Mouse (Mus musculus): Measurements from ENCODE around the gene Dnah8.

Gene Dnah8

DNA sequence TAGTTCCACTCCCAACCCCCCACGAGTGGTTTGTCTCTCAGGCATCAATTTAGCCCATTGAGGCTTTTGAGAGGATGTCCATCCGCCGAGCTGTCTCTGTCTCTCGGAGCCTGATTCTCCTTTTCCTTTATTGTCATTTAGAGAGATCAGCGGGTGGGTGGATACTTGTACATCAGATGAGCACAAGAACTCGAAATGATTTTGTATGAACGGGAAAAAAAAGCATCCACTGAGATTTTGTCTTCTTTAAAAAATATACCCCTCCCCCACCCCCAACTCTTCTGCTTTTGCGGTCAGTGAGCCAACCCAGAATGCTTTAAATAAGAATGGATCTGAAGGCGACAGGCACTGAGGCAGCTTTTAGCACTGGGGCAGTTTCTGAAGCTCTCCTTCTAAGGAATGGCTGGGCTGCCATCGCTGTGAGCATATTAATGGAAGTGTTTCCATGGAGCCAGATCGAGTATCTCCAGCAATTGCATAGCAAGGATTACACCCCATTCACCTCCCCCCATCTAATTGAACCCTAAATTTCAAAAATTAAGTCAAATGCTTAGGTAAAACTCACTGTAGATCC, 201.7 kb downstream of the Dnah8 start:
- DNase-seq: no peak

DNA sequence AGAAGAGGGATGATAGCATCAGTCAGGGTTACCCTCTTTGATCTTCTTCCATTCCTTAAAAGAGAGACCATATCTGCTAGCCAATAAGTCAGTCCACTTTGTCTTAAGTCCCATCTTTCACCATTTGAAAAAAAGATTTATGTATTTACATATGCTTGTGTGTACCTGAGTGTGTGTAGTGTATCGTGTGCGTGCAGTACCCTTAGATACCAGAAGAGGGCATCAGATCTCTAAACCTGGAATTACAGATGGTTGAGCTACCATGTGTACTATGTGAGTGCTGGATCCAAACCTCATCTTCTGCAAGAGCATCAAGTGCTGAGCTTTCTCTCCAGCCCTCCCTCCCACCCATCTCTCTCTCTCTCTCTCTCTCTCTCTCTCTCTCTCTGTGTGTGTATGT, 207.0 kb downstream of the Dnah8 start:
- DNase-seq: no peak

DNA sequence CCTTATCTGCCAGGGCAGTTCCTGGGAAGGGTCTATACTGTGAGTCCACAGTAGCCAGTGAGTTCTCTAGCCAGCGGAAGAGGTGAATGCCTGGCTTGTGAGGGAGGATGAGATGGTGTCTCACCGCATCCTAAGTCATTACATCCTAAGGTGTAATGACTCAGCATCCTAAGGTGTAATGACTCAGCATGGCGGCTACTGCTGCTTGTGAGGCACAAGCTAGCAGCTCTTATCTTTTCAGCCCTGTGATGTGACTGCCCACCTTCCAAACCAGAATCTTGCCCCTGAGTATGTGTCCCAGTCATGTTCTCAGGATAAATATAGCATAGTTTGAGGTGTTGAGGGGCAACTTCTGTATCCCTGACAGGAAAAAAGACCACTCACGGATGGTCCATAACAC, 211.3 kb downstream of the Dnah8 start:
- no peak for DNase-seq

DNA sequence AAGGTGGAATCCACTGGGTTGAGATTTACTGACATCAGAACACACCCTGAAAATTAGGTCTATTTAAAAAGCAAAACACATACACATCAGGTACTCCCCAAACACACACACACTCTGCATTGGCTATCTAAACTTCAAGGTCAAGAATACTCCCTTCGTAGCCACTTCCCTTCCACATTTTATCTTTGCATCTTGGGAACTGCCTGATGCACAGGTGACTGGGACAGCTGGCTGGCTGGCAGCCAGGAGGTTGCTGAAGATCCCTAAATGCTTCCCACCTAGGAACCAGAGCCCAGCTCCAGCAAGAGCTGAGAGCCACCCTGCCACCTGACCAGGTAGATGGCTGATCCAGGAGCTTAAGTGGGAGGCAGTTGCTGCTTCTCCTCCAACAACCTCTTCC, 212.9 kb downstream of the Dnah8 start:
- DNase-seq: no peak

DNA sequence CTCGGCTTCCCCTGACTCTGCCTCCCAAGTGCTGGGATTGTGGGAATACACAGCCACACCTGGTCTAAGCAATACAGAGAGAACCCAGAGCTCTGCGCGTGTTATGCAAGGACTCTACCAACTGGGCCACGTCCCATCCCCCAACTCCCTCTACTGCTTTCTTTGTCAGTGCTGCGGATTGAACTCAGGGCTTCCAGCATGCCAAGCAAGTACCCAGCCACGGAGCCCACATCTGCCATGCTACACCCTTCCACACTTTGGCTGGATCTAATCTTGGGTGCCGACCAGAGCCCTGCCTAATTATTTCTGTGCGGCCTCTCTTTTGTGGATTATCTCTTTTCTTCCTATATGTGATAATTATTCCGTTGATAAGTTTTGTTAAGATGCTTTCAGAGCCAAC, 215.9 kb downstream of the Dnah8 start:
- DNase-seq: no peak

DNA sequence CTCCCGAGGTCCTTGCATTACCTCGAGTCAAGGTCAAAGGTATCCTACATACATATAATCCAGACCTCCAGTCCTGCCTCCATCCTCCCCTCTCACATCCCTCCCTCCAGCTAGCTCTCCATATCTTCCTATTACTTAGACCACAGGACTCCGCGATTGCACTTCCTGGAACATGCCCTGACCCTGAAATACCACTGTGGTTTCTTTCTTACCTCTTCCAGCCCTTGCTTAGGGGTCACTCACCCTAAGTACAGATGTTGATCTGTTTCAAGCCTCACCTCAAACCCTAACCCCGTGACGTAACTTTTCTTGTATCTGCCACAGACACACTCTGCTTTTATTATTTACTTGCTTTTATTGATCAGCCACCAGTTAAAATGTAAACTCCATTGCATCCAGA, 218.2 kb downstream of the Dnah8 start:
- DNase-seq: no peak

DNA sequence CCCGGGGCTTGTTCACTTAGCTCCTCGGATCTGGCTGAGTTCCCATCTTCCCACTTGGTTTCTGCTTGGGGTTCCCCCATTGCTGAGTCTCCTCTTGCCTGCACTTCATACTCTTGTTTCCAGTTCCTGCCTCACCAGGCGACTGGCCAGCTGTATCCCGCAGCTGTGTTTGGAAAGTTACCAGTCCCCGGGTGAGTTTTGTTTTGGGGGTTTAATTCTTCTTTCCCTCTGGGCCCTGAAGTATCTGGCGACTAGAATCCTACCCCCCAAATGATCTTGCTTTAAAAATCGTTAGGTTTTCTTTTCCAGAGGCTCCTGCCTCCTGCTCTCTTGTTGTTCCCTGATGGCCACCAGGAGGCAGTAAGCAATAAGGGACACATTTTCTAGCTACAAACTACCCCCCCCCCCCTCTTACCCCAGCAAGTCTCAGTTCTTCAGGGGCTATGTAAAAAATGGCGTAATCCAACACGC, 220.2 kb downstream of the Dnah8 start:
- DNase-seq: peak; percentile 68 to 70

DNA sequence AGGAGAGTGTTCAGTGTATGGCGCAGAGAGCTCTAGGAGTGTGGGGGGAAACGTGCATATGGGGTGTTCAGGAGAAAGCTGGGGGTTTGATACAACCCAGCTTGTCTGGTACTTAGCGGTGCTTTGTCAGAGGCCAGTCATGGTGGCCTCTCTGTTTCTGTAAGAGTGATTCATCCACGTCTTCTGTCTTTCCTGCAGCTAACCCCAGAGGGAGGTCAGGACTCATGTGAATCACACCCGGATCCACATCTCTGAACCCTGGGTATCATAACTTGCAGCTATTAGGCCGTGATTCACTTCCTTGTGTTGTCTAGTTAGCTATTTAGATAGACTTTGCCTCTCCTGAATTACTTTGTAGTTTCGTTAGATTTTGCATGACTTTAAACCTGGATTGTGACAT, 223.3 kb downstream of the Dnah8 start:
- DNase-seq: no peak

DNA sequence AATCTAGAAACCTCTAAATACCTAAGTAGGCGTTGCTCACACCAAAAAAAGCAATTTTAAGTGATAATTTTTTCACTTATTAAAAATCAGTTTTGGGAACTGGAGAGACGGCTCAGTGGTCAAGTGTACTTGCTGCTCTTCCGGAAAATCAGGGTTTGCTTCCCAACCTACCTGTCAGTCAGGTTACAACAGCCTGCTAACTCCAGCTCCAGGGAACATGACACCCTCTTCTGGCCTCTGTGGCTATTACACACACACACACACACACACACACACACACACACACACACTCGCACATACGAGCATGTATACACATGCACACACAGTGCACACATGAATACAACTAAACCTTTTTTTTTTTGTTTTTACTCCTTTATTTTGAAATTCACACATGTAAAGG, 223.9 kb downstream of the Dnah8 start:
- no peak for DNase-seq

DNA sequence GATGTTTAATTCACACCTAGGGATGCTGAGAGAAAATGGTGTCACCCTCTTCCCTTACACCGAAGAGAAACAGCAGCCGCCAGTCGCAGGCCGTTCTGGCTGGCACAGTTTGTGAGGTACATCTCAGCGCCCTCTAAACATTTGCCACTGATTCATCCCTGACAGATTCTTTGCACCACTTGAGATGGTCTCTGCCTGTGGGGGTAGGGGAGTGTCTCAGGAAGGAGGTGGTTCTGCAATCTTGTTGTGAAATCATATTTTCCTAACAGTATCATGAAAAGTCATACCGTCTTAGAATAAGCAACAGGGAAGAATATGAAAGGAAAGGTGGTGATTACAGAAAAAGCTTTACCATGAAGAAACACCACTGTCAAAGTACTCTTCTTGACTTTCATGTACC, 224.7 kb downstream of the Dnah8 start:
- no peak for DNase-seq

DNA sequence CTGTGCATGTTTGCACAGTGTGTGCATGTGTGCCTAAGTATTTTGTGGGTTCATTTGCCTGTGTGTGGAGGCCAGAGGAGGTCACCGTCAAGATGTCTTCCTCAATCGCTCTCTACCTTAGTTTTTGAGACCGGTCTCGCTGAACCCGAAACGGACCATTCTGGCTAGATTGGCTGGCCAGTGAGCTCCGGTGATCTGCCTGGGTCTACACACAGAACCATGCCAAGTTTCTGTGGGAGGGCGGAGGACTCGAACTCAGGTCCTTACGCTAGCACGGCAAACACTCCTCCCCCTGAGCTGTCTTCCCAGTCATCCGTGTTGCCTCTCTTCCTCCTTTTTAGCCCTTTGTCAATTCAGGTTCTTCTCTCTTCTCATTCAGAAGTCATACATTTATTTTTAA, 225.7 kb downstream of the Dnah8 start:
- no peak for DNase-seq

DNA sequence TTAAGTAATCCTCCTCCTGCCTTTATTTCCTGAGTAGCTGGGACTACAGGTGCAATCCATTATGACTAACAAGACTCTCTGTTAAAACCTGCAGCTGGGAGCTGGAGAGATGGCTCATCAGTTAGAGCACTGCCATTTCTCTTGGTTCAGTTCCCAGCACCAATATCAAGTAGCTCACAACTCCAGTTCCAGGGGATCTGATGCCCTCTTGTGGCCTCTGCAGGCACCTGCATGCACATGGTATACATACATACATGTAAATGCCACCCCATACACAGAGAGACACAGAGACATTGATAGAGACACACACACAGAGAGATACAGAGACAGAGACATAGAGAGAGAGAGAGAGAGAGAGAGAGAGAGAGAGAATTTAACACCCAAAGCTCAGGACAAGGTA, 228.2 kb downstream of the Dnah8 start:
- no peak for DNase-seq

DNA sequence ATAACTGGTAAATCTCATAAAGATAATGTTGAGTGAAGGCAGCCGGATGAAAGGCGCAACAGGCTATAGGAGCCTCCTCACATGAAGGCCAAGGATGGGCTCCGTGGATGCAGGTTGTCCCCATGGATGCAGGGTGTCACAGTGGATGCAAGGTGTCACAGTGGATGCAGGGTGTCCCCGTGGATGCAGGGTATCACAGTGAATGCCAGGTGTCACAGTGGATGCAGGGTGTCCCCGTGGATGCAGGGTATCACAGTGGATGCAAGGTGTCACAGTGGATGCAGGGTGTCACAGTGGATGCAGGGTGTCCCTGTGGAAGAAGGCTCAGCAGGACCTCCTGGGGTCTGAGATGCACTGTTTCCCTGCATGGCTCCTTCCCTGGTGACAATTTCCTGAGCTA, 233.2 kb downstream of the Dnah8 start:
- no peak for DNase-seq

DNA sequence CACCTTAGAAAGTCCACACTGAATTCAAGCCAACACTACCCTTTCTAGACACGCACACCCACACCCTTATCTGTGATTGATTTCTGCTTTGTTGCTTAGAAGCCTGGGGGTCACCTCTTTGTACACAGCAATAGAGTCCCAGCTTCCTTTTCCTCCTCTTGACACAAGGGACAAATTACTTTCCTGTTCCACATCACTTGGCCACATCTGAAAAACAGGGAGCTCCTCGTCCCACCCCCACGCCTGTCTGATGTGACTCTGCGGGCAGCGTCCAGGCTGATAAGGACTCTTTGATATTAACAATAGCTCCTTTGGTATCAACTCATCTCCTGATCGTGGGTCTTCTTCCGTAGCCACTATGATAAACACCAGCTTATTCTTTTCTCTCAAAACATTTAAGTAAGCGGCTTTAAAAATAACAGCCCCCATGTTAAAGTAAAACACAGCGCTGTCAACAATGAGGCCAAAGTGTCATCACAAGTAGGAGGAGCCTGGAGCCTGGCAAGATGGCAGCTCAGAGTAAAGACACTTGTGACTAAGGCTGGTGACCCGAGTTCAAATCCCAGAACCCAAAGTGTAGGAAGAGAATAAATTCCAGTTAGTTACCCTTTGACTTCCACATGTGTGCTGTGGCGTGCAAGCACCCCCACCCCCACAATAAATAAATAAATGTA, 234.6 kb downstream of the Dnah8 start:
- no peak for DNase-seq

DNA sequence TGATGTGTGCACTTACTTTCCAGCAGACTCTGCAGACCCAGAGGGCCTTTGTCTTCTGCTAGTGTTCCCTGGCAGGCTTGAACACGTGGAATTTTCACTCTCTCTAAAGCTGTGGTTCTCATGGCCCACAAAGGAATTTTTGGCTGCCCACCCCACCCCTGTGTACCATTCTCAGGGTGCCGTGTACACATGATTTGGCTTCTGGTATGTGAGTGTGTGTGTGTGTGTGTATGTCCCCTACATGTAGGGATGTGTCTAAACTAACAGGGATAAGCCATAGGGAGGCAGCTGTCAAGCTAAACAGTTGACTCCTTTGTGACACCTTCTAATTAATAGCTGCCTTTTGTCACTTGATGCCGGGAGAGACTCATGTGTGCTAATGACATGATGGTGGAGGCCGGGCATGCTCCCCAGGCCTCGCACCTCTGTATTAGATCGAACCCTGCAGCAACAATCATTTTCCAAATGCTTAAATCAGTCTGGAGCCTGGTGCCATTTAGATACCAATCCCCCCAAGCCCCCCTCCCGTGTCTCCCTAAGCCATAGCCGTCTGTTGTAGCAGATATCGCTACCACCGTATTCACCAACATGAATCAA, 235.9 kb downstream of the Dnah8 start:
- DNase-seq: no peak

DNA sequence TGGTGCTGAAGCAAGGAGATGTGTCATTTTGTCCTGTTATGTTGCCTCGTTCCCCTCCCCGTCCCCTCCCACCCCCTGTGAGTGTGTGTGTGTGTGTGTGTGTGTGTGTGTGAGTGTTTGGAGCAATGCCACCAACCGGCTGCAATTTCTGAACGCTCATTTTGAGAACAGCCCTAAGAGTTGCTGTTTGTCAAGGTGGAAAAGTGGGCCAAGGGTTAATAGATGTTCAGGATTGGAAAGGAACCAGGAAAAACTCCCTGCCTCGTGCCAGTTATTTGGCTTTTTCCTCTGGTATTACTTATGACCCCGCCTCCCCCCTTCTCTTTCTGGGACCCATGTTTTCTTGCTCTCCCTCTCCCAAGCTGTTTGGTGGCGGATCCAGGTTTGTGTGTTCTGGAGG, 236.5 kb downstream of the Dnah8 start:
- no peak for DNase-seq

DNA sequence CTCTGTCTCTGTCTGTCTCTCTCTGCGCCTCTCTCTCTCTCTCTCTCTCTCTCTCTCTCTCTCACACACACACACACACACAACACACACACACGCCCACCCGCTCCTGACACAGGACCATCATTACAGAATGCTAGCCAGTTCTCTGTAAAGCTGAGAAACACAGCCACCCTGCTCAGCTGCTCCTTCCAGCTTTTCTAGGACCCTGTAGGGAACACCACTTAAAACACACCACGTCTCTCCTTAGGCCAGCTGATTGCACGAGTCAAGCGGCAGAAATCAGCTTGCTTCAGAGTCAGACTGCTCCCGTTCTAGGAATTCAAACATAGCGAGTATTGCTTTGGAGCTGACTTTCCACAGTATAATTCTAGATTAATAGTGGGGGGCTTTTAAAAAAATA, 242.1 kb downstream of the Dnah8 start:
- no peak for DNase-seq

DNA sequence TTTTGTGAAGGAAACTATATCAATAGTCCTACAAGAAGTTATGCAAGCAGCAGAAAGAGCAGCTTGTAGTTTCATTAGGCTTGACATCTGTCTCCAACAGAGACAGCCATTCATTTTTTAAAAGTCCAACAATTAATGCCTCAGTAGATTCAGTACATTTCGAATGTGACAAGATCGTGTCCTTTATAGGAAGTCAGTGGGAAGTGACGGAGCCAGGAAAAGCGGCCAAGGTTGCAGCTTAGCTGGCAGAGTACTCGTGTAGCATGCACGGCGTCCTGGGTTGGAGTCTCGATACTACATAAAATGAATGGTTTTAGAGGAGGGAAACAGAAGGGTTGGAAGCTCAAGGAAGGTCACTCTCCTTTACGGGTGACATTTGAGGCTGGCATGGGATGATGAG, 242.8 kb downstream of the Dnah8 start:
- DNase-seq: peak; percentile 72 to 83

DNA sequence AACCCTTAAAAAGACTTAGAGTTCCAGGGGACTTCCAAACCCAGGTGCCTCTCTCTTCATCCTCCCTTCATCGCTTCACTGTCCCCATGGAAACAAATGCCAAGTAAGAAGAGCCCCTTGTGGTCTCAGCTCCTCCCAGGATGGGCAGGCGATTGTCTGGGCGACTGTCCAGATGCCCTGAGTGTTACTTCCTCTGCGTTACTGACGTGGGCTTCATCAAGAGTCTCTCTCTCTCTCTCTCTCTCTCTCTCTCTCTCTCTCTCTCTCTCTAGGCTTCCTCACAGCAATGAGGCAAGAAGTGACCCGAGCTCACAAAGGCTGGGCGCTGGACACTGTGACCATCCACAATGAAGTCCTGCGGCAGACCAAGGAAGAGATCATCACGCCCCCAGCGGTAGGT, 246.9 kb downstream of the Dnah8 start:
- DNase-seq: peak in 1 of 2 experiments; percentile 49

DNA sequence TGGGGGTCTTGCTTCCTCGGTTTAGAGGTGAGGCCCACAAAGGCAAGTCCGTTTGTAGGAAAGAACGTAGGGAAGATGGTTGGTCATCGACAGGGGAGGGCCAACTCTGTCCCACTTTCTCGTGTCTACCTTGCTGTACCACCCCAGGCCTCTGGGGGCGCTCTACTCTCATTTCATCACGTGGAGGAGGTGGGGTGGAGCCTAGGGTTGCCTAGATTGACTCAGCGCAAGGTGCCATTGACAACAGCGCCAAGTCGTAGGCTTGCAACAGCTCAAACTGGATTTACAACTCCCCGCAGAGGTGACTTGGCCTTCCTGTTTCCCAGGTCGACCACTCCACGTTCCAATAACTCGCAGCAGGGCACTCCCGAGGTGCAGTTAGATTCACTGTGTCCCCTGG, 250.1 kb downstream of the Dnah8 start:
- no peak for DNase-seq

DNA sequence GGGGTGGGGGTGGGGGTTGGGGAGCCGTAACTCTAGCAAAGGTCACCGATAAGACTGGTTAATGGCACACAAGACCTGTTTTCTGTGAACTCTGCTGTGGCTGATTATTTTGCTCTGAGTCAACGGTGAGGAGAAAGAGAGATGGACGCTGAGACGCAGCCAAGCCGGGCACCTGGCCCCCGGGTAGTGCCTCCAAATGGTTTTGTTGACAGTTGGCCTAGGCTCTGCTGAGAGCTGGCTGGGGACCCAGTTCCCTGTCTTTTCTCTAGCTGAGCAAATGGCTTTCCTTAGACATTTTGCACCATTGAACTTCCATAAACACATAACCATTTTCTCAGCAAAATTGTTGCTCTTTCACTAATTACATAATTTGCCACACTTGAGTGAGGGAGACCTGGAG, 253.3 kb downstream of the Dnah8 start:
- peak; percentile 87 to 94 for DNase-seq

DNA sequence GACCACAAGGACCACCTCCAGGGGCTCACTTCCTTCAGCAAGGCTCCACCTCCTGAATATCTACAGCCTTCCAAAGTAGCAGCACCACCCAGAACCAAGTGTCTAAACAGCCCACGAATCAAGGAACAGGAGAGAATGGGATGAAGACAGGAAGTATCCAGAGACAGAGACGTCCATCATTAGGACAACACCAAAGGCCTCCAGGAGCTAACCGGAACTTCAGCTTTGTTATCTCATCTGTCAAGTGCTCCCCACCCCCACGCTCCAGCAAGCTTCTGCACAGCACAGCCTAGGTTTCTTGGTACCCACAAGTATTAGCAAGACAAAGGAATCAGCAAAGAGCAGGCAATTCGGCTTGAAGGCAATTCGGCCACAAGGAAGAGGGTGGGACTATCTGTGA, 254.5 kb downstream of the Dnah8 start:
- no peak for DNase-seq

DNA sequence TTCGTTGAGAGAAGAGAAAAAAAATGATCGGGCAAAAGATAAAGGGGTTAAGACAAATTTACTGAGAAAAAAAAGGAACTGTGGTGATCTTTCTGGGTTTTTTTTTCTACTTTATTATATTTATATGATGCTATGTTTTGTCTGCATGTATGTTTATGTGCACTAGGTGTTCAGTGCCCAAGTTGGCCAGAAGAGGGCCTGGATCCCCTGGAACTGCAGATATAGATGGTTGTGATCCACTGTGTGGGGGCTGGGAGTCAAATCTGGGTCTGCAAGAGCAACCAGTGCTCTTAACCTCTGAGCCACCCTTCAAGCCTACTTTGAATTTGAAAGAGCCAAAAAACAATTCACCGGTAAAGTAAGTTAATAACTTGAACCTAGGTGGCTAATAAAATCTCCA, 256.2 kb downstream of the Dnah8 start:
- DNase-seq: no peak

DNA sequence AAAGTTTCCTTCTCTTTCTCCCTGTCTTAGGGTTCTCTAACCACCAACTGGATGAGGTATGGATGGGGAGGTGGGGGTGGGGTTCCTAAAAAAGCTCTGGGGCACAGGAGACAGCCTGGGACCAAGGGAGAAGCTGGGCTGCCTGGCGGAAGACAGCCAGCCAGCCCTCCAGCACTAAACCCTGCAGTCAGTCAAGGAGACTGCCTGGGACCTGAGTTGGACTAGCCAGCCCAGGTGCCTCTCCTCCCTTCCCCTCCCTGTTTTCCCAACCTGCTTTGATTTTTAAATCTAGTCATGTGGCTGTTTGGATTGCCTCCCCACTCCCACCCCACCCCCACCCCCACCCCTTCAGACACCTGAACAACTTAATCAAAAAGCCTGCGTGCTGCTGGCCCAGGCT, 256.8 kb downstream of the Dnah8 start:
- DNase-seq: no peak

DNA sequence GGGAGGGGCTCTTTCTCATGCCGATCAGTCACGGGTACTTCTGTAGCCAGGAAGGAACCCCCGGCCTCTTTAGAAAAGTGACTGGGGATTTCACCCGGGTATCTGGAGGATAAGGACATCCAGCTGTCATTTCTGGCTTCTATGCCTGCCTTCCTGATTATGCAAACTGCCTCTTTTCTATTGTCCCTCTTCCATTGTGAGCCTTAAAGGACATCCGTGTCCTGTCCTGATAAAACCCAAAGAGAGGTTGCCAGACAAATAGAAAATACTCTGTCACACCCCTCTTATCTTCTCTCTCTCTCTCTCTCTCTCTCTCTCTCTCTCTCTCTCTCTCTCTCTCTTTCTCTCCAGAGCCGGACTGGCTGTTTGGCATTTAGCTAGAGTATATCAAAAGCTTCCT, 258.1 kb downstream of the Dnah8 start:
- no peak for DNase-seq

All from cerebellum, postnatal 10 days (tissue).